Mouse (Mus musculus): ENCODE measurements around the gene Asb5.

DNA sequence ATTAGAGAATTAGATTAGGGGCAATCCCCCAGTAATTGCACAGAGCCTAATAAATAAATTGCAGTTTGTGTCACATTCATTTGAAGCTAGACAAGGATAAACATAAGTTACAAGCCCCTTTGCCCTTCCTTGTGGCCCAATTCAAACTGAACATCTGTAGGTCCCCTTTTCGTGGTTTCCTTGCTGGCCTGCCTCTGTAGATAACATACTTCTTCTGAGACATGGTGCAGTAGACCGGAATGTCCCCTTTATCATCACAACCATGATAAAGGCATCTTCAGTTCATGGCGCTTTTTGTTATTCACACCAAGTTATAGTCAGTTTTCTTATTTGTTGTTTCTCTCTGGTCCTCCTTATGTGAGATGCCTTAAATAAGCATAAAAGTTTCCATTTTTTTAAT is 17.6 kb upstream of the Asb5 start:
- no peak for TF ChIP-seq CTCF (IDR thresholded peaks at IDR 0.05; ENCODE audit: low read depth)
- TF ChIP-seq EP300 (IDR thresholded peaks at IDR 0.05; ENCODE audit: low read depth), result peak; percentile 61

All from liver, embryonic 14.5 days (tissue).